Mouse (Mus musculus) neural tube, embryonic 10.5 days (tissue): ENCODE results near the gene Olfr1392.
"Not testable (repeated sequence)": the region's sequence is repeated elsewhere in the genome, so short reads cannot be mapped to it uniquely, and the experiment has no call there.

Experiments
- DNase-seq: peaks from one replicate; pipeline ENCODE4 v3.0.0-alpha.2; 2017; ENCODE audit warnings: low spot score; ENCODE audit errors: extremely low spot score

Olfr1392 gene

GRCm38 (mm10) chr11:49304441-49304840, 19.4 kb downstream of the Olfr1392 start, which contains the start of gene Olfr10:
Gene Olfr10 (plus strand): TSS chr11:49304741.
- no peak for DNase-seq

- not testable (repeated sequence) for DNase-seq
Measured at GRCm38 (mm10) chr11:49308547-49308946, 23.5 kb downstream of the Olfr1392 start.

GRCm38 (mm10) chr11:49322442-49322841, 37.4 kb downstream of the Olfr1392 start, which contains the start of gene Olfr1391:
Gene Olfr1391 (plus strand): TSS chr11:49322742.
- DNase-seq = no peak

GRCm38 (mm10) chr11:49326726-49327125, 41.6 kb downstream of the Olfr1392 start:
- no peak for DNase-seq

- no peak for DNase-seq
Measured at GRCm38 (mm10) chr11:49329686-49330085, 44.6 kb downstream of the Olfr1392 start.

GRCm38 (mm10) chr11:49334888-49335287, 49.8 kb downstream of the Olfr1392 start, which contains the start of gene Olfr1390:
Gene Olfr1390 (plus strand): TSS chr11:49335188.
- no peak for DNase-seq

GRCm38 (mm10) chr11:49337150-49337832, 52.2 kb downstream of the Olfr1392 start:
- DNase-seq = no peak
